Mouse (Mus musculus): ENCODE measurements around the gene Clvs2. TPM values are rescaled to one million over a fixed set of nuclear protein-coding genes. Genes with fewer than 3 reads are reported as not detected.

Gene Clvs2
- polyA plus RNA-seq (2014; fragmentation: Illumina TruSeq; extraction: RNeasy Lipid Tissue Mini Kit (QIAGEN cat#74804); ENCODE audit: insufficient read depth, low read depth, low replicate concordance): not detected

GRCm38 (mm10) chr10:33624131-33624879 is at the start of gene Clvs2:
Clvs2 (minus strand) TSS chr10:33624769.

Other genes with a start within 250 kb of the Clvs2 start
- not detected for gene Sult3a2, start 161.9 kb upstream of the Clvs2 start, polyA plus RNA-seq (2014; fragmentation: Illumina TruSeq; extraction: RNeasy Lipid Tissue Mini Kit (QIAGEN cat#74804); ENCODE audit: insufficient read depth, low read depth, low replicate concordance)
- not detected for gene Sult3a1, start 233.0 kb upstream of the Clvs2 start, polyA plus RNA-seq (2014; fragmentation: Illumina TruSeq; extraction: RNeasy Lipid Tissue Mini Kit (QIAGEN cat#74804); ENCODE audit: insufficient read depth, low read depth, low replicate concordance)

Measured in lung, adult 10 weeks (tissue).